Mouse (Mus musculus) layer of hippocampus, postnatal 10 days (tissue): Measurements from ENCODE around the gene Olfr284. TPM values are rescaled to one million over a fixed set of nuclear protein-coding genes. Genes with fewer than 3 reads are reported as not detected.
A peak's percentile ranks its signal among the peaks of the same experiment; 100 is the strongest.

Experiments used
- DNase-seq, 2 experiments: peaks; one replicate each; pipeline ENCODE4 v3.0.0; 2021; ENCODE audit warnings: low spot score in 2 of 2
- long read RNA-seq: library from polyadenylated mRNA; stranded (forward); transcript quantifications from one replicate; pipeline ENCODE4 v2.0.0, GENCODE M21; 2023
- total RNA-seq, 2 experiments: library from RNA; stranded (reverse); gene quantifications; 2 replicates each; pipeline ENCODE4 v1.2.3; 2021

Gene Olfr284
- not detected for total RNA-seq
- long read RNA-seq, result 0 reads

- no peak for DNase-seq
Observed at GRCm38 (mm10) chr15:98340887-98341286, at the start of gene Olfr284. Gene Olfr284 (minus strand): TSS chr15:98340987.

- DNase-seq, result peak; percentile 72 to 79
Observed at GRCm38 (mm10) chr15:98389796-98390195, 49.0 kb upstream of the Olfr284 start.

- no peak for DNase-seq
Observed at GRCm38 (mm10) chr15:98387621-98388020, 46.8 kb upstream of the Olfr284 start.

GRCm38 (mm10) chr15:98380846-98381245 is 40.1 kb upstream of the Olfr284 start, which contains the start of gene Olfr283:
Gene Olfr283 (minus strand): TSS chr15:98380946.
- DNase-seq, result no peak

GRCm38 (mm10) chr15:98378209-98378608 is 37.4 kb upstream of the Olfr284 start:
- DNase-seq, result no peak

- no peak for DNase-seq
Observed at GRCm38 (mm10) chr15:98317177-98317724, 23.5 kb downstream of the Olfr284 start, which contains the start of gene Olfr285. Gene Olfr285 (minus strand): TSS chr15:98317353.

- DNase-seq, result no peak
Observed at GRCm38 (mm10) chr15:98315703-98316102, 25.1 kb downstream of the Olfr284 start.

- peak; percentile 41 to 65 for DNase-seq
Observed at GRCm38 (mm10) chr15:98295628-98296551, 44.9 kb downstream of the Olfr284 start, which contains the start of gene Zfp641. Gene Zfp641 (minus strand): TSS chr15:98296161.

- no peak for DNase-seq
Observed at GRCm38 (mm10) chr15:98293651-98294050, 47.1 kb downstream of the Olfr284 start.

Other genes with a start within 250 kb of the Olfr284 start
- gene Pfkm, start 248.4 kb downstream of the Olfr284 start, total RNA-seq, result 100 to 1,000 TPM; 237 to 251 TPM
- gene Senp1, start 247.2 kb downstream of the Olfr284 start, total RNA-seq, result 10 to 100 TPM; 14.2 to 17.5 TPM
- 10 to 100 TPM; 40.8 to 40.9 TPM for gene Asb8, start 175.4 kb downstream of the Olfr284 start, total RNA-seq
- gene Ccdc184, start 173.8 kb downstream of the Olfr284 start, total RNA-seq, result 10 to 100 TPM; 31.3 to 32.1 TPM
- not detected for gene Olfr288, start 145.4 kb downstream of the Olfr284 start, total RNA-seq
- under 1 TPM in 1 of 2 experiments, not detected in 1; 0.18 TPM for gene Gm44579, start 120.0 kb downstream of the Olfr284 start, total RNA-seq
- under 1 TPM; 0.69 to 0.71 TPM for gene Olfr287, start 119.9 kb downstream of the Olfr284 start, total RNA-seq
- gene Olfr286, start 106.5 kb downstream of the Olfr284 start, total RNA-seq, result not detected
- gene H1fnt, start 83.7 kb downstream of the Olfr284 start, total RNA-seq, result not detected
- gene Zfp641, start 44.8 kb downstream of the Olfr284 start, total RNA-seq, result 1 to 10 TPM; 8.2 to 8.5 TPM
- not detected for gene Olfr285, start 23.6 kb downstream of the Olfr284 start, total RNA-seq
- not detected for gene Olfr283, start 40.0 kb upstream of the Olfr284 start, total RNA-seq
- gene Olfr282, start 90.2 kb upstream of the Olfr284 start, total RNA-seq, result not detected
- gene Olfr281, start 111.6 kb upstream of the Olfr284 start, total RNA-seq, result not detected
- gene OR5BS1P, start 128.9 kb upstream of the Olfr284 start, total RNA-seq, result not detected
- gene Lalba, start 141.7 kb upstream of the Olfr284 start, total RNA-seq, result not detected
- gene Olfr279, start 151.4 kb upstream of the Olfr284 start, total RNA-seq, result not detected
- gene Kansl2, start 193.3 kb upstream of the Olfr284 start, total RNA-seq, result 10 to 100 TPM; 71.9 to 73.2 TPM
- 10 to 100 TPM; 36.0 to 51.6 TPM for gene Ccnt1, start 229.9 kb upstream of the Olfr284 start, total RNA-seq
- not detected for gene 4930415O20Rik, start 230.0 kb upstream of the Olfr284 start, total RNA-seq